Mouse (Mus musculus): ENCODE data around the gene Cct6b. TPM values are rescaled to one million over a fixed set of nuclear protein-coding genes. Genes with fewer than 3 reads are reported as not detected.

The Cct6b gene
- polyA plus RNA-seq (2015; fragmentation: Nextera tagmentation; extraction: Ambion mirVana), result 0.30 and 0.39 TPM in 2 replicates

DNA sequence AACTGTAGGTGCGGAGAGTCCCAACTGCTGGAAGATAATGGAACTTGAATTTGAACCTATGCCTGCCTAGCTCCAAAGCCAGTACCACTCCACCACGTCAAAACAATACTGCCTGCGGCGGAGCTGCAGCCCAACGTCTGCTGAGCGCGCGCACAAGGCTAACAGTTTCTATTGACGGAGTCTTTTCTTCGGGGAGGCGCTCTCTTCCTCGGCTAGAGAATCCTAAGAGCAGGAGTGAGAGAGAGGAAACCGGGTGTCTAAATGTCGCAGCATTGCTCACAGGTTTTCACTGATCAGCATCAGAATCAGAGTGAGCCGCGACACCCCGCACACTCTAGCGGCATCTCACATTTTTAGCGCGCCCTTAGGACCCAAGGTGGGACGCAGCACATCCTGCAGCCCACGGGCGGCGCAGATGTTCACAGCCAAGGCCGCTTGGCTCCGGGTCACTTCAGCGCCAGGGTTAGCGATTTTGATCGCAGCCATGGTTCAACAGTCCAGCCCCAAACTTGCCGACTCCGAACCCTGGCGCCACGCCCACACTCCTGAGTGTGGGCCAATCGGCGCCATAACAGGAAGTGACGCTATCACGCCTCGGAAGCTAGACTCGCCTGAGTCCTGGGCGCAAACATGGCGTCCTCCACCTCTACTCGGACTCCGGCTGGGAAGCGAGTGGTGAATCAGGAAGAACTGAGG, at the start of gene Cct6b, which contains the start of gene Zfp830:
Cct6b (minus strand) TSS at position 580 of the 696 bp plus-strand sequence.
Zfp830 (plus strand) TSS at position 604 of the 696 bp plus-strand sequence.
- peak; percentile 99 for ATAC-seq
- peaks cover 3% of the 10 kb centered on the region; the same call in 1 of the 2 replicates for H3K9me3 ChIP-seq (ENCODE audit: control insufficient read depth, low read length)
- H3K27ac ChIP-seq (ENCODE audit: low read length), result peak within 1 kb of the TSS; percentile 93
- peak within 1 kb of the TSS; percentile 86 for H3K4me3 ChIP-seq (replicated peaks; ENCODE audit: low read length)
- H3K27me3 ChIP-seq (replicated peaks; ENCODE audit: control insufficient read depth, insufficient read depth, low read length), result 0 out of 2 replicates have a peak, but pooled peaks cover 2% of the 10 kb centered on the region
- H3K9ac ChIP-seq (replicated peaks; ENCODE audit: low read depth, low read length), result peak within 1 kb of the TSS; percentile 84
- WGBS, result under 1% methylated on average over 44 of the region's 44 CpGs
- H3K4me1 ChIP-seq (replicated peaks; ENCODE audit: control insufficient read depth, insufficient read depth, low read length), result peaks cover 22% of the 10 kb centered on the region
- H3K36me3 ChIP-seq (ENCODE audit: control insufficient read depth, insufficient read depth), result peaks cover 7% of the 10 kb centered on the region
- peak within 1 kb of the TSS; percentile 92 for H3K4me2 ChIP-seq (ENCODE audit: low read length)

DNA sequence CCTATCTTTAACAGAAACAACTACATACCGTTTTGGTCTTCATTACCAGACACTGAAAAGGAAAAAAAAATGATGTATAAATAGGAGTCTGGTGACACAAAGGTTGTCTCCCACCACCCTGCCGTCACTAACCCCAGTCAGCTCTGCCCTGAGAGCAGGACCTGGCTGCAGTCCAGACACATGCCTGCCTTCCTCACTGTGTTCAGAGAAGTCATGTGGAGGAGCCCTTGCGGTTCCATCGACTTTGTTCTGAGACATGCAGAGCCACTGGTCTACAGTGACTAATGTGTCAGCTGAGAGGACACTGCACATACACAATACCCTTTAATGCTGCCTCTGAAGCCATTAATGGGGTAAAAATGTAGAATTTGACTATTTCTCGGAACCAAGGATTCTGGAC, 44.4 kb upstream of the Cct6b start:
- 68% methylated on average over 5 of the region's 5 CpGs for WGBS

DNA sequence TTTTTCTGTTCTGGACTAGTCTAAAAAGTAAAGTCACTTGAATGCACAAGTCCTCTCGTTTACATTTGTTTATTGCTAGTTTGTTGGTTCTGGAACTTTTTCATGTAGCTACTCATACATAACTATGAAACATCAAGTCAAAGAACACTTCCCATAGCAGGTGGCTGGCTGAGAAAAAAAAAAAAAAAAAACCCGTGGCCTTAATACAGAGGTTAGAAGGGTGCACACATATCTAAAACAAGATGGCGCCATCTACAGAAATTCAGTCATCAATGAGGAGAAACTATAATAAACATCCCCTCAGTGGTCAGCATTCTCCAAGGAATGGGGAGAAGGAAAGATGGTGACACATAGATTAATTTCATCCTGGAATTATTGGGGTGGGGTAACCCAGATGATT, 43.2 kb upstream of the Cct6b start:
- no peaks in the 10 kb centered on the region for H3K27me3 ChIP-seq (replicated peaks; ENCODE audit: control insufficient read depth, insufficient read depth, low read length)

More for the DNA sequence above, 44.4 kb upstream of the Cct6b start:
- ATAC-seq, result no peak
- Histone ChIP-seq H3K4me1 (replicated peaks; ENCODE audit: control insufficient read depth, insufficient read depth, low read length) (no peaks in the 10 kb centered on the region), H3K27me3 (replicated peaks; ENCODE audit: control insufficient read depth, insufficient read depth, low read length) (no peaks in the 10 kb centered on the region), H3K27ac (ENCODE audit: low read length) (no peak overlapping the region), H3K9me3 (ENCODE audit: control insufficient read depth, low read length) (no peaks in the 10 kb centered on the region), H3K36me3 (ENCODE audit: control insufficient read depth, insufficient read depth) (peaks cover 5% of the 10 kb centered on the region; the same call in 1 of the 2 replicates), H3K4me2 (ENCODE audit: low read length) (no peak overlapping the region), H3K4me3 (replicated peaks; ENCODE audit: low read length) (no peak overlapping the region), H3K9ac (replicated peaks; ENCODE audit: low read depth, low read length) (no peak overlapping the region)

DNA sequence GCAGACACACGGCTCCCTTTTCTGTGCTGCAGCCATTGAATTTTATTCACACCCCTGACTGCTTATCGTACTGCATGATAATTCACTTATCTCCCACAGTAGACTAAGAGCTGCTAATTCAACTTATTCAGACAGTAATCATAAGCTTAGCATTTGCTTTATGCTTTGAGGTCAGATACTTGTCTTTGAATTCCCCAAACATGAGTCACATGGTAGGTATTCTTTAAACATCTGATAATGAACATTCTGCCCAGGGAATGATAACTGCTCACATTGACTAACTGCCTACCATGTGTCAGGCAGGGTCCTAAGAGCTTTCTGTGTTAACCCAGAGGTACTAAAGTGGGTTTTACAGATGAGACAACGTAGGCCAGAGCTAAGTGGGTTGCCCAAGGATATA, 42.5 kb upstream of the Cct6b start:
- Histone ChIP-seq H3K4me3 (replicated peaks; ENCODE audit: low read length) (no peak overlapping the region), H3K27me3 (replicated peaks; ENCODE audit: control insufficient read depth, insufficient read depth, low read length) (no peaks in the 10 kb centered on the region), H3K4me2 (ENCODE audit: low read length) (no peak overlapping the region), H3K9ac (replicated peaks; ENCODE audit: low read depth, low read length) (no peak overlapping the region), H3K9me3 (ENCODE audit: control insufficient read depth, low read length) (no peaks in the 10 kb centered on the region), H3K27ac (ENCODE audit: low read length) (no peak overlapping the region), H3K36me3 (ENCODE audit: control insufficient read depth, insufficient read depth) (peaks cover 21% of the 10 kb centered on the region), H3K4me1 (replicated peaks; ENCODE audit: control insufficient read depth, insufficient read depth, low read length) (no peaks in the 10 kb centered on the region)
- no peak for ATAC-seq
- WGBS, result 81% methylated on average over 3 of the region's 3 CpGs

More for the DNA sequence above, 43.2 kb upstream of the Cct6b start:
- Histone ChIP-seq H3K27ac (ENCODE audit: low read length) (no peak overlapping the region), H3K4me1 (replicated peaks; ENCODE audit: control insufficient read depth, insufficient read depth, low read length) (no peaks in the 10 kb centered on the region), H3K36me3 (ENCODE audit: control insufficient read depth, insufficient read depth) (peaks cover 14% of the 10 kb centered on the region), H3K9ac (replicated peaks; ENCODE audit: low read depth, low read length) (no peak overlapping the region), H3K4me3 (replicated peaks; ENCODE audit: low read length) (no peak overlapping the region), H3K4me2 (ENCODE audit: low read length) (no peak overlapping the region), H3K9me3 (ENCODE audit: control insufficient read depth, low read length) (no peaks in the 10 kb centered on the region)
- ATAC-seq, result no peak
- 75% methylated on average over 3 of the region's 3 CpGs for WGBS

DNA sequence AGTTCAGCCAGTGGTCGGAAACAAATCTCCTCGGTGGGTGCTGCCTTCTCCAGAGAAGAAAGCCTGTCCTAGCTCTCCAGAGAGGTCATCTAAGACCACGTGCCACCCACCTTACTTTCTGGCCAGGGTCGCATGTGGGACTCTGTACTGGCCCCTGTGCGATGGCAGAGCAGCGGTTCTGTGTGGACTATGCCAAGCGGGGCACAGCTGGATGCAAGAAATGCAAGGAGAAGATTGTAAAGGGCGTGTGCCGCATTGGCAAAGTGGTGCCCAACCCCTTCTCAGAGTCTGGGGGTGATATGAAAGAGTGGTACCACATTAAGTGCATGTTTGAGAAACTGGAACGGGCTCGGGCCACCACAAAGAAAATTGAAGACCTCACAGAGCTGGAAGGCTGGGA, 19.3 kb upstream of the Cct6b start:
- no peak overlapping the region for H3K9ac ChIP-seq (replicated peaks; ENCODE audit: low read depth, low read length)
- peaks cover 17% of the 10 kb centered on the region for H3K36me3 ChIP-seq (ENCODE audit: control insufficient read depth, insufficient read depth)
- no peak overlapping the region for H3K27ac ChIP-seq (ENCODE audit: low read length)
- no peaks in the 10 kb centered on the region for H3K9me3 ChIP-seq (ENCODE audit: control insufficient read depth, low read length)
- H3K27me3 ChIP-seq (replicated peaks; ENCODE audit: control insufficient read depth, insufficient read depth, low read length), result no peaks in the 10 kb centered on the region
- no peak overlapping the region for H3K4me2 ChIP-seq (ENCODE audit: low read length)
- ATAC-seq, result no peak
- no peak overlapping the region for H3K4me3 ChIP-seq (replicated peaks; ENCODE audit: low read length)
- peaks cover 17% of the 10 kb centered on the region for H3K4me1 ChIP-seq (replicated peaks; ENCODE audit: control insufficient read depth, insufficient read depth, low read length)
- 94% methylated on average over 11 of the region's 11 CpGs for WGBS

DNA sequence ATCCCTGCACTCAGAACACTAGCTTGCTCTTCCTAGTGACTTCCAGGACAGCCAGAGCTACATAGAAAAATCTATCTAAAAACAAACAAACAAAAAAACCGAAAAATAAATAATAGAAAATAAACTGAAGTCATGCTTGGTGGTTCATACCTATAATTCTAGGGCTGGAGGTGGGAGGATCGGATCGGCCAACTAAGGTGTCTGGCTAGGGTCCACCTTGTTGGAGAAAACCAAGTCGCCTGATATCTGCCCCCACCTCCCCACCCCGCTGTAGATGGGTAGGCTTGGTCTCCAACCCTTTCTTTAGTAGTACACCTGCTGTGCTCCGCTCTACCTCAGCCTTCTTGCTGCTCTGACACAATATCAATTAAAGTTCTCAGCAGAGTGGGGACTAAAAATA, 18.1 kb upstream of the Cct6b start:
- H3K4me3 ChIP-seq (replicated peaks; ENCODE audit: low read length), result peak overlapping the region; percentile 96
- 38% methylated on average over 6 of the region's 6 CpGs for WGBS
- H3K4me2 ChIP-seq (ENCODE audit: low read length), result peak overlapping the region; percentile 74
- no peaks in the 10 kb centered on the region for H3K9me3 ChIP-seq (ENCODE audit: control insufficient read depth, low read length)
- H3K27ac ChIP-seq (ENCODE audit: low read length), result no peak overlapping the region
- H3K27me3 ChIP-seq (replicated peaks; ENCODE audit: control insufficient read depth, insufficient read depth, low read length), result no peaks in the 10 kb centered on the region
- peak overlapping the region; percentile 98 for H3K9ac ChIP-seq (replicated peaks; ENCODE audit: low read depth, low read length)
- ATAC-seq, result no peak
- peaks cover 17% of the 10 kb centered on the region for H3K4me1 ChIP-seq (replicated peaks; ENCODE audit: control insufficient read depth, insufficient read depth, low read length)
- H3K36me3 ChIP-seq (ENCODE audit: control insufficient read depth, insufficient read depth), result peaks cover 13% of the 10 kb centered on the region

DNA sequence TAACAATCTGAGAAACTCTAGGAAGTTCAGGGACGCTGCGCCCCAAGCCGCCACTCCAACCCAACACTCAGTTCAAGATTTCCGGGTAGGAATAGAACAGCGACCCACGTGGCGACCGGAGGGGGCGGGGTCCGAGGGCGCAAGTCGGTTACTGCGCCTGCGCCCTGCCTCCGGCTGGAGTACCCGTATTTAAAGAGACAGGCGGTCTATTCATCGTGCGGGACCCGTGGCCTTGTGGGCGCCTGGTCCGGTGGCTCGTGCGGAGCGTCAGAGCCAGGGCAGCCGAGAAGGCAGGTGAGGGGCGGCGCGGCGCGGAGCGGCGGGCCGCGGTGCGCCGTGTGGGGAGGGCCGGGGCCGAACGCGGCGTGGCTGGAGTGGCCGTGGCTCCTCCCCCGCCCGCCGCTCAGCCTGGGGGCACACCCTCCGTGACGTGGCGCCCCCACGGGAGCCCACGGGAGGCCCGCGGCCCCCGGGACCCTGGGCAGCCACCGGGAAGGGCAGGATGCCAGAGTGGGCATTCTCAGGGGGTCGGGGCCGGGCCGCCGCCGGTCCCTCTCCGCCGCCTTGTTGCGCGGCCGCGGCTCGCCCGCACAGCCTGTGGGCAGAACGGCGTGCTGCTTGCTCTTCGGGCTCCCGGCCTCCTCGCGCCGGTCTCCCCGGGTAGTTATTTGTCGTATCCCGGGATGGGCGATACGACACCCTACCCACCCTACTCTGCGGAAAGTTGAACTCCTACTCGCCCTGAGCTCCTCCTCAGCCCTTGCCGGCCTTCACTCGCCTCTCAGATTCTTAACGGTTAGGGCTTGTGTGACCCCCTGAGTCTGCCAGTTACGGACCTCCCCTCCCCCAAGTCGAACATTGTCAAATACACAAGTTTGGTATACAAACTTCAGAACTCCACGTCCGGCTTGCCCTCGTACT, 17.1 kb upstream of the Cct6b start, which contains the start of gene Lig3:
Lig3 (plus strand) TSS at position 126 of the 921 bp plus-strand sequence.
- Histone ChIP-seq H3K4me3 (replicated peaks; ENCODE audit: low read length) (peak within 1 kb of the TSS; percentile 96), H3K27ac (ENCODE audit: low read length) (peak within 1 kb of the TSS; percentile 97), H3K9ac (replicated peaks; ENCODE audit: low read depth, low read length) (peak within 1 kb of the TSS; percentile 98), H3K36me3 (ENCODE audit: control insufficient read depth, insufficient read depth) (peaks cover 12% of the 10 kb centered on the region), H3K4me1 (replicated peaks; ENCODE audit: control insufficient read depth, insufficient read depth, low read length) (peaks cover 17% of the 10 kb centered on the region), H3K27me3 (replicated peaks; ENCODE audit: control insufficient read depth, insufficient read depth, low read length) (no peaks in the 10 kb centered on the region), H3K9me3 (ENCODE audit: control insufficient read depth, low read length) (no peaks in the 10 kb centered on the region), H3K4me2 (ENCODE audit: low read length) (peak within 1 kb of the TSS; percentile 74)
- peak; percentile 97 for ATAC-seq
- WGBS, result under 1% methylated on average over 72 of the region's 90 CpGs

DNA sequence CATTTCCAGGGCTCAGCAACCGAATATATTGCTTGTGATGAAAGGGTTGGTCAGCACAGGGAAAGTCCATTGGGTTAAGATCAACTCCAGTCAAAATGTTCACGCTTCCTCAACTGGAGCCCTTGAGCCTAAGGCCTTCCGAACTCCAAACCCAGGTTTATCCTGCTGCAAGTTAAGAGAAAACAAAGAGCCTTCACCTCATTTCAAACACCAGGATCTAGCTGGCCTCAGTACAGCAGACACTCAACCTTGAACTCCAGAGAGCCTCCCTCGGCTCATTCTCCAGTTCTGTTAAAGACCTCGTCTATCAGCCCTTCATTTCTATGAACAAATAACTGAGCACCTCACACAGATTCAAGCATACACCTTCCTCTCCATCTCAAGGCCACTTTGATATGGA, 16.0 kb upstream of the Cct6b start:
- peak overlapping the region; percentile 65 for H3K4me2 ChIP-seq (ENCODE audit: low read length)
- peaks cover 7% of the 10 kb centered on the region; the same call in 1 of the 2 replicates for H3K36me3 ChIP-seq (ENCODE audit: control insufficient read depth, insufficient read depth)
- H3K4me3 ChIP-seq (replicated peaks; ENCODE audit: low read length), result peak overlapping the region; percentile 96
- H3K4me1 ChIP-seq (replicated peaks; ENCODE audit: control insufficient read depth, insufficient read depth, low read length), result peaks cover 17% of the 10 kb centered on the region
- ATAC-seq, result no peak
- H3K27me3 ChIP-seq (replicated peaks; ENCODE audit: control insufficient read depth, insufficient read depth, low read length), result no peaks in the 10 kb centered on the region
- no peaks in the 10 kb centered on the region for H3K9me3 ChIP-seq (ENCODE audit: control insufficient read depth, low read length)
- H3K9ac ChIP-seq (replicated peaks; ENCODE audit: low read depth, low read length), result peak overlapping the region; percentile 98
- 51% methylated on average over 5 of the region's 5 CpGs for WGBS
- no peak overlapping the region for H3K27ac ChIP-seq (ENCODE audit: low read length)

DNA sequence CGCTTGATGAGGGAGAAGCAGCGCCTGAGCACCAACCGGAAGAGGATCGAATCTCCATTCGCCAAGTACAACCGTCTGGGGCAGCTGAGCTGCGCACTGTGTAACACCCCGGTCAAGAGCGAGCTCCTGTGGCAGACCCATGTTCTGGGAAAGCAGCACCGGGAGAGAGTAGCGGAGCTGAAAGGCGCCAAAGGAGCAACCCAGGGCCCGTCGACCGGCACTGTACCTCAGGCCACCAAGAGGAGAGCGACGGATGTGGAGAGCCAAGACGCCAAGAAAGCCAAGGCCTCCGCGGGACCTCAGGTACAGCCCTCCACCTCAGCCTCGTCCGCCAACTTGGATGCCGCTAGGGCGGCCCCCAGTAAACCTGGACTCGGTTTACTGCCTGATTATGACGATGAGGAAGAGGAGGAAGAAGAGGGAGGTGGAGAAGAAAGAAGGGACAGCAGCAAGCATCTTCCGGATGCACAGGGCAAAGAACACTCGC, 360 bp upstream of the Cct6b start:
- Histone ChIP-seq H3K27ac (ENCODE audit: low read length) (peak overlapping the region; percentile 93), H3K27me3 (replicated peaks; ENCODE audit: control insufficient read depth, insufficient read depth, low read length) (0 out of 2 replicates have a peak, but pooled peaks cover 2% of the 10 kb centered on the region), H3K4me2 (ENCODE audit: low read length) (peak overlapping the region; percentile 92), H3K36me3 (ENCODE audit: control insufficient read depth, insufficient read depth) (peaks cover 7% of the 10 kb centered on the region), H3K9me3 (ENCODE audit: control insufficient read depth, low read length) (peaks cover 3% of the 10 kb centered on the region; the same call in 1 of the 2 replicates), H3K4me3 (replicated peaks; ENCODE audit: low read length) (peak overlapping the region; percentile 86), H3K9ac (replicated peaks; ENCODE audit: low read depth, low read length) (peak overlapping the region; percentile 84), H3K4me1 (replicated peaks; ENCODE audit: control insufficient read depth, insufficient read depth, low read length) (peaks cover 22% of the 10 kb centered on the region)
- WGBS, result 1% methylated on average over 28 of the region's 28 CpGs
- peak; percentile 65 for ATAC-seq
